Mouse (Mus musculus) heart, adult 8-10 months (tissue): ENCODE measurements around the gene Meis1. TPM values are rescaled to one million over a fixed set of nuclear protein-coding genes. Genes with fewer than 3 reads are reported as not detected.
A peak's percentile ranks its signal among the peaks of the same experiment; 100 is the strongest.

Source experiments
- DNase-seq: peaks from one replicate; pipeline ENCODE4 v3.0.0; 2022; ENCODE audit warnings: low spot score
- total RNA-seq, 4 experiments: library from RNA; stranded (reverse); gene quantifications; 2 replicates each; pipeline ENCODE4 v1.2.4; 2022

Gene Meis1
- total RNA-seq, 4 experiments from 2014 or later = 27.9 to 32.8 (median 30.9) TPM

DNA sequence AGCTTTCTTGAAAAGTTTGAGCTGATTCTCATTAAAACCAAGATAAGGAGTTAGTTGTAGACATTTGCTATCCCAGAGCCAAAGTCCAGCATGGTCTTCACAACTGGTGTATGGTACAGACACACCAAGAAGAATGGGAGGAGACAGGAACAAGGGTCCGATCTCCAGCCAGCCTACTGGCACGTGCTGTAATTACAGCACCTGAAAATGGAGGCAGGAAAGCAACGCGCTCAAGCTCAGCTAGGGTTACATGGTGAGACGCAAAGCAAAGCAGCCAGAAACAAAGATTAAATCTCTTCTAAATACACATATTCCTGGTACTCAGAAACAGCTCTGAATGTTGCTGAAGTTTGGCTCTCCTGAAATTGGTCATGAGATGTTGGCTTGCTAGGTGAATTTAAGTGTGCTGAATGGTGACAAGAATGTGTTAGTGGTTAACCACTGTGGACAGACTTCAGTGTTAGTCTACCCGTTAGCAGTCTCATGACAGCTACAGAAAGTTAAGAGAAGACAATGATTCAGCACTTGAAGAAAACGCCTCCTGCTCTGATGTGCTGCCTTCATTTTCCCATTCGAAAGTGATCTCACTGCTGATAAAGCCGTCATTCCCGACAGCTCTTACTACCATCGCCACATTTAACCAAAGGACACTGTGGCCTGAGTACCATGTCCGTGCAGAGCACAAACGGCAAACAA lies 70.0 kb downstream of the Meis1 start:
- DNase-seq = no peak

DNA sequence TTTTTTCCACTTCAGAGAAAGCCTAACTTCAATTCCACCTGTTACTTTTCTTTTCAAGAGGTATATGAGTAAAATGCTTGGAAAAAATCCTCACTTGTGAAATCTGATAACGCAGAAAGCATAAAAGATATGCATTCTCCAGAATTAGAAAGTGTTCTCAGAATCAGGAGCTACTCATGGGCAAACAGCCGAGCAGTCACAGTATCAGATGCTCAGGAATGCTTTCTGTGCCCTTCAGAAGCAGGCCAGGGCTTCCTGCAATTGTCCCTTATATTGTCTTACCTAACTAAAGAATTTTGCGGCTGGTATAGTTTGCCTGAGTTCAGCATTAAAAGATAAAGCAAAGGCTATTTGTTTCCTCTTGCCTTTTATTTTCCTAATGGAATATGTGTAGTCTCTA lies 71.4 kb downstream of the Meis1 start:
- peak; percentile 55 for DNase-seq

DNA sequence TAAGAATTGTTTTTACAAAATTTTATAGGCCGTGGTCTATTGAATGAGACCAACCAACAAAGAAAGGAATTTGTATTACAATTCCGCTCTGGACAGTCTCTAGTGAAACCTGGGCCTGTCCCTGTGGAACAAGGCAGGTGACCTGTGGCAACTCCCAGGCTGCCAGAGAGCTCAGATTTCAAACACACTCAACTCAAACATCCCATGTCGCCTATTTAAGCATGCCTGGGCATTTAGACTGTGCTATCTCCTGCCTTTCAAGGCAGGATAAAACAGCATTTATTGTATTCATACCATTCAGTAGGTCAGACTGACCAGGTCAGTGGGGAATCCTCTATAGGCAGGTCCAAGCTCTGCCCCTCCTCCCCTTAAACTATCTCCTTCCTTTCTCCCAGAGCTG lies 73.0 kb downstream of the Meis1 start:
- no peak for DNase-seq

DNA sequence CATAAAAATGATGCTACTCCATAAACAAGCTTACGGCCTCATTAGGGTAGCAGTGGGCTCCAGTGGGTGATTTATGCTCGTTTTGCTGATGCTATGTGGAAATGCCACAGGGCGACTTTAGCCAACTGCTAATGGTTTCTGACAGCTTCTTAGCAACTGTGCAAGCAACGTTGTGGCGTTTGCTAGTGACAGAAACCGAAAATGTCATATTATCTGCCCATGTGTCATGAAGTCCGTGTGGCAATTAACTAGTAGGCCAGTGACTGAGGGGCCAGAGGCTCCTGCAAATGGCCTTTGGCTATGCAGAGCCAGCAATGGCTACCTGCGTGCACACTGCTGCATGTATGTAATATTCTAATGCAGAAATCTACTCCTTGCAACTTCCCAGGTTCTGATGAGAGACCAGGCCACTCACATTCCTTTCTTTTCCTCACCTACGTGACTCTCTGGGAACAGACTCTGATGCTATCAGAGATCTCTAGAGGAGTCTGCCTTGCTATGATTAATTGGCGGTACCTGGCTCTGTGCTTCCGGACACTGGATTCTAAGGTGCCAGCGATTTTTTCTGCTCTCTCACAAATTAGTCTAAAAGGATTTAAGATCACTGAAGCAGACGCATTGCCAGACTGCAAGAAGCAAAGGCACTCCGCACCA lies 73.7 kb downstream of the Meis1 start:
- DNase-seq = no peak

DNA sequence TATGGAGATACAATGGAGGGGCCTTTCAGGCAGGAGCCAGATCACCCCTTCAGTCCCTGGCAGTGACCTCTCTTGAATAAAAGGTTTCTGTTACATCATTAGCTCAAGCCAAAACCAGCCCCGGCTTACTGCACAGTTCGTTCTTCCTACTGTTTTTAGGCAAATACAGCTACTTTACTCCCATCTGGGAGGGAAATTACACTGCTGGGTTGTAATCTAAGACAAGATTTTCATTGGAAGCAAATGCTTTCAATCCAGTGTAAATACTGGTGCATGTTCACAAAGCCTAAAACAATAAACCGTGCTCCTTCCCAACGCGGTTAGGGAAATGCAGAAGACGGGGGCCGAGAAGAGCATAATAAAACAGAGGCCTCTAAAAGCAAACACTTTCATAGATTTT lies 74.6 kb downstream of the Meis1 start:
- no peak for DNase-seq

DNA sequence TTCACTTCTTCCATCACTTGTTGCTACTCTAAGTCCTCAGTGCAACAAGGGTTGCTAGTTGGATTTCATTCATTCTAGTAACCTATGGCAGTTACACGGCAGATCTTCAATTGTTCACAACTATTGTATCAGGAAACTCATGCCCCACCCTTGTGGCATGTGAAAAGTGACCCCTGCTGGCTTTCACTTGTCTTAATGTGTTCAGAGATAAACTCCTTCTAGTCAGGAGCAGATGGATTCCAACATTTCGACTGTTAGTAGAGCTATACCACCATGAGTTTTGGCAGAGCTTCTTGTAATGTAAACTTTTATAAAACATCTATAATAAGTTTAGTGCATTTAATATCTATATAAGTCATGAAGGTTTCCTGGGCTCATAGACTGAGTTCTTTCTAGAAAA lies 75.8 kb downstream of the Meis1 start:
- no peak for DNase-seq

DNA sequence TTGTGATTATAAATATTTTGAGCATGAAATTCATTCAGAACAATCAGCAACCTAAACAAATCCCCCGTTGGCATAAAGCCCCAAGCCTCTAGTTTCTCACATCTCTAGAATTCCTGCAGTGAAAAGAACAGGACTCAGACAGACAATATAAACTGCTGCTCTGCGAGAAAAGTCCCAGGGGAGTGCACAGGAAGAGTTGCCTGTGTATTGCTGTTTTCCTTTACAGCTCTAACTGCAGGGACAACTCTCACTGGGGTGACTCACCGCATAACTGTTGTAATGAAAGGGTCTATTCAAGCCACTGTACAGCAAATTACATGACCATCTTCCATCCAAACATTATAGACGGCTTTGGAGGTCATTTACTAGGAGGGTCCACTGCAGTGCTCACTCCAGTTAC lies 77.9 kb downstream of the Meis1 start:
- no peak for DNase-seq

DNA sequence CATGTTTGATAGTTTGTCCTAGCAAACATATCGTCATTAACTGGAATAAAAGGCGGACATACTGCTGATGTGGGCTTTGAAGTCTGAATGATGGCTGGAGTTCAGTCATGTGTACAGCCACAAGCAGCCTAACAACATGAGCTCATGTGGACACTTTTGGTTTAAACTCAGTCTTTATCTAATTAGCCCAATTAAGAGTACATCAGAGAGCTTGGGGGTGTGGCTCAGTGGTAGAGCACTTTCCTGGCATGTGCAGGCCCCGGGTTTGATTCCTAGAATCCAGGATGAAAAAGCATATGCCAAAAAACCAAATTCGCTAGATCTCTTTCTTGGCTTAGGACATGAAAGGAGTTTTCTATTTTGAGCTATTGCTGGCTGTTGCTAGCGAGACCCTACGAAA lies 83.9 kb downstream of the Meis1 start:
- DNase-seq = no peak

DNA sequence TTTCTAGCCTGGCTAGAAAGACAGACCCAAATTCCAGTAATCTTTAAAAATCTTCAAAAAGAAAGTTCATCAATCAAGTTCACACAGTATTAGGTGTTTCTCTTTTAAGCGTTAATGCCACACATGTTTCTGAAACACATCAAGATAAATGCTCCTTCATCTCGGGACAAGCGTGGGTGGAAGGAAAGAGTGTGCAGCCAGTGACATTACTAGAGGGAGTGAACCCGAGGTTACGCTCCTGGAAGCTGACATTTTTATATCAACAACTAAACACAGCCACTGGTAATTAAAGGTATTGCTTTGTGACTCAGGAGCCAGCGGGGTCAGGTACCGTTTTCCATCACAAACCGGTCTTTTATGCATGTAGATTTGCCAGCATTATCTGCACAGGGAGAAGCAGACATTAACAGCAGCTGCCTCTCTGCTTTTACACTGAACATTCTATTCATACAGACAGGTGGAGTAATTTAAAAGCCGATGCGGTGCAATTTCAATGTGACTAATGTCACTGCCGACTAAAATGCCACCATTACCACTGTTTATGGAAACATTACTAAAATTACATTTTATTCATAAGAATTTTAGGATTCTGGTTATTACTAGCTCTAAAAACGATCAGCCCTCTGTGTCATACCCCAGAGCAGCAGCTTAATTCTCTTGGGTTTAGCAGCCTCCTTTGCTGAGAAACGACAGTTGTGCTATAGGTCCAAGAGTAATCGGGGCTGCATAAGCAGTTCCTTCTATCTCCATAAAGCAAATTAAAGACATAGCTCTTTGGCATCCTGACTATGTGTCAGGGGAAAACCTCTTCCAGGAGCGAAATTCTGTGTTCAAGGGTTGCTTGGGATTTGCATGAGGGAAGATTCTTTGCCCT lies 87.5 kb downstream of the Meis1 start:
- DNase-seq = no peak

DNA sequence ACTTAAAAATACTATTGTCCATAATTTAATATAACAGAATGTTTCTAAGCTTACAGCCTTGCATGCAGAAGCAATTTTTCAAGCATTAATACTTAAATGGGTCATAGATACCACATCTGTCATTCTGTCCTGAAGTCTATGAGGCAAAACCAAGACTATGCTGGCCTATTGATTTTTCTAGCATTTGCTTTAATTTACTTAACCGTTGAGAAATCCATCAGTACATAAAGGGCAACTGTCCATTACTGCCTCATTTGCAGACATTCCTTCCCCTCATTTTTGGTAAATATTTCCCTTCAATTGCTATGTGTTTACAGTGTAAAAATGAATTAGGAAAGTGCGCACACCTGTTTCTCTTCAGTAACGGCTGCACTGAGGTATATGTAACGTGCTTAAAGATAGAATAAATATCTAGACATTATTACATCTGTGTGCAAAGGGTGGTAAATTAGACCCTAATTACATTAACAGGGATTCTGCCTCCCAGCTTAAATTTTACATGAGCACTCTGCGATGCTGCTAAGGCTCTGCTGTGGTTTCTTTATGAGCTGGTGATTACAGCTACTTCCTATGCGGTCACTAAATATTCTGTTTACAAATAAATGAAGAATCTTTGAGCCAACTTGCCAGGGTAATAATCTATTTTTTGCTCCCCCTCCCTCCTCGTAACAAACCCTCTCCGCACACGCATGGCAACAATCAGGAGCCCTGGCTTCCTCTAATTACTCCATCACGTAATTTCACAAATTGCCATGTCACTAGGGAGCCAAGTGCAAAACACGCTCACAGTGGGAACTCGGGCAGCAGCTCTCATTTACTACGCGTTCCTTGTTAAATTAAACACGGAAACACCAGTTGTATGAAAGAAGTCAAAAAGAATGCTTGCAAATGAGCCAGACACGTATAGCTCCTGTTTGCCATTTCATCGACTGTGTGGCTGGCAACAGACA lies 88.7 kb downstream of the Meis1 start:
- DNase-seq = no peak

DNA sequence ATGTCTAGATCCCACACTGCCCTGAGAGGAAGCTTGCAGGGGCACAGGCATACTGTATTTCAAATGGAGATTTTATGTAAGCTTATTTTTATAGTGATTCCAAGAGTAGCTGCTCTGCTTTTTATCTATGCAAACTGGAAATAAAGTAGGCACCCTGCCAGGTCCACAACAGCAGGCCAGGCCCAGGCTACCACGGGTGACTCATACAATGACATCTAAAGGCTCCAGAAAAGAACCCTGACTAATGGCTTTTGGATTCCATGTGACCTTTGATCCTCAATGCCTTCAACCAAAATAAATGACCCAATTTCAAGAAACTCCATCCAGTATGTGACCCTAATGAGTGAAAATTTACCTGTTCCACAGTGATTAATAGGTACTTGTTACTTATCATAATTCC lies 91.4 kb downstream of the Meis1 start:
- DNase-seq = peak; percentile 76

DNA sequence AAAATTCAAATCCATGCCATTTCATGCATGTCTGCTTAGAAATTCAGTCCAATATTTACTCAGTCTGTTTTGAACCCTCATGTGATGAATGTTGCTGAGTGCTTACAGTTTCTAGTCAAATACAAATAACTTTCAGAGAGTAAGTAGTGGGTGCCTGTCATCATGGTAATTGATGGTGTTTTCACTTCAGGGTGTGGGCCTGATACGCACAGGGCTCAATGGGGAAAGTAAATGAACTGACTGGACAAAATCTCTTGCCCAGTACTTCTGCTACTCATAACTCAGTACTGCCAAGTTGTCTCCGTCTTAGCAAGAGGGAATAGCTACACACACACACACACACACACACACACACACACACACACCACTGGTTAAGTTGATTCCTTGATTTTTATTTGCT lies 92.0 kb downstream of the Meis1 start:
- no peak for DNase-seq

DNA sequence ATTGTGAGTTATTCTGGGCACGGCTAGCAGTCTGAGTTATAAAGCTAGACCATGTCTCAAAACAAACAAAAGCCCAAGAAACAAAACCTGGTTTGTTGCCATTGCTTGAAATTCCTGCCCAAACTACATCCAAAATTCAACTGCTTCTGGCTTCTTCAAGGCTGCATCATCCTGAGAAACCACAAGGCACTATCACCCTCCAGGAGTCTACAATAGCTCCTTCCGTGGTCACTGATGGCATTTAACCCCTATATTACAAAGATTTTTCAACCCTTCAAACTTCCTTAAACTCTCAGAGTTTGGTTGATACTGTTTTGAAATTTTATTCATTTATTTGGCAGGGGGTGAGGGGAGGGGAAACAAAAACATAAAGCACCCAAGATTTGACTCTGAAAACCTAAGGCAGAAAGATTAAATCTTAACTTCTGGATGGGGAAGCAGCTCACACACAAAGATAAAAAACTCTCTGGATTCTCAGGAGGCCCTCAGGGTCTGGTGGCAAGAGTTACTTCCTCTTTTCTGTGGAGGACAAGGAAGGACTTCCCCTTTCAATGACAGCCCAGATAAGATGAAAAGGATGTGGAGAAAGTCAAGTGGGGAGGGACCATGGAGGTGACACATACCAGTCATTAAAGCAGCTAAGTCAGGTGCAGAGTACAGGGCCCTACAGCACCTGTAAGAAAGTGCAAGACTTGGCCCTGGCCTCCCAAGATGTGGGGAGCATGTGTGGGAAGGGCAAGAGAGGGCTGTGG lies 94.0 kb downstream of the Meis1 start:
- DNase-seq = no peak

DNA sequence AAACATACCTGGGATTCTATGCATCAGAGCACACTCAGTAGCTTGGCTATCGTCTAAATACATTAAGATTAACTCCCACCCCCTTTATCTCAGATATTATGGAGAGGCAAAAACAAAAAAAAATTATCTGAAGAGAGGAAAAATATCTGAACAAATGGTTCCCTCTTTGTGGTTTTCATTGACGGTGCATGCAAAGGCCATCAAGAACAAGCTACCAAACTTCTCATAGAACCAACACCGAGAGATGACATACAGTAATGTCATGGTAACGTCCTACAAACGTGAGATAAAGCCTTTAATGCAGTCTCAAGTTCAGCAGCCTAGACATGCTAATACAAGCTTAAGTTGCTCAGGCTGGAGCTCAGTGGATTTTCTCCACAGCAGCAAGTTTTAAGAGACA lies 95.5 kb downstream of the Meis1 start:
- no peak for DNase-seq

DNA sequence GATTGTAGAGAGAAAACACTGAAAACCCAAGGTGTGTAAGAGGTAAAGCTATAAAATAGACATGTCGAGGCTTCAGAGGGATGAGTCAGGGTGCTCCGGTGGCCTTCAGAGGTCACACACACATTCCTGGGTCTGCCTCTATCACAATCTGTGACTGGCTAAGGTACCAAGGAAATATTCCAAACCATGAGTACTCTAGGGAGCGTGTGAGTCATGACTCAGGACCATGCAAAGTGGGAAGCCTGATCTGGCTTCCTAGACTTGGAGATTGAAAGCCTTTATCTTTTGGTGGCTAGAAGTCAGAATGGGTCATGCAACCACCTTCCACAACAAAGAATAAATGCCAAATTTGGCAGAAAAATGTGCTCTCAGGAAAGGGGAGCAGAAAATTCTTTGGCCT lies 98.1 kb downstream of the Meis1 start:
- no peak for DNase-seq

DNA sequence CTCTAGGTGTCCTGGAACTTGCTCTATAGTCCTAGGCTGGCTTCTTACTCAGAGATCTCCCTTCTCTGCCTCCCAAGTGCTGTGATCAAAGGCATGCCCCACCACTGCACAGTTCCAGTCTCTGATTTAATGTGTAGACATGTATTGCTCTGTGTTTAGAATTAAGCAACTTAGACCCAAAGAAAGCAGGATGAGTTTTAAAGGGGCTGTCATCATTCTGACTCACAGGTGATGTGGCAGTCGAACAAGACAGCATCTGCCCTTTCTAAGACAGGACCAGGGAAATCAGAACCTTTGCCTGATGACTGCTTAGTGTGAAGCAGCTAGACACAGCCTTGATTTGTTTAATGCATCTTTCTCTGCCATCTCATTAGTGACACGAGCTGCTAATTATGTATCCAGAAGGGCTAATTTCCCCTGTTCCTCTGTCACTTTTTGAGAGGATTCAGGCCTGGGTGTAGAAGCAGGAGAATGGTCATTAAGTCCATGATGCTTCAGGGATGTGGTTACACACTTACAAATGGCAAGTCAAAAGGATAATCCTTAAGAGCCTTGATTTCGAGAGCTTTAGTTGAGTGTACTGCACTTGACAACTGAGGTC lies 99.5 kb downstream of the Meis1 start:
- no peak for DNase-seq

DNA sequence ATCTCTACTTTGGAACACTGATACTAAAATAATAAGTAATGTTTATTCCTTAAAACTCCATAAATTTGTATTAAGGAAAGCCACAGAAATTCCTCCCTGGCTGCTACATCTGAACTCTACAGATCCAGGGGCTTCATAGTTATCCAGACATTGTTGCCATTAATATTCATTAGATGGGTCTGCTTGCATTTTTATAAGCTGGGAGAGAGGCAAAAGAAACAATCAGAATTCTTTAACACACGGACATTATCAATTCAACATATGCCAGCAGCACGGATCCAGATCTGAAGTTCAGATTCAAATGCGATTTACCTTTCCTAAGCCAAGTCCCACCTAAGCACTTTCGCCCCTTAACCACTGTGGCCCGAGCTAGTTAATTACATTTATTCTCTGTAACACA lies 100.9 kb downstream of the Meis1 start:
- DNase-seq = no peak

DNA sequence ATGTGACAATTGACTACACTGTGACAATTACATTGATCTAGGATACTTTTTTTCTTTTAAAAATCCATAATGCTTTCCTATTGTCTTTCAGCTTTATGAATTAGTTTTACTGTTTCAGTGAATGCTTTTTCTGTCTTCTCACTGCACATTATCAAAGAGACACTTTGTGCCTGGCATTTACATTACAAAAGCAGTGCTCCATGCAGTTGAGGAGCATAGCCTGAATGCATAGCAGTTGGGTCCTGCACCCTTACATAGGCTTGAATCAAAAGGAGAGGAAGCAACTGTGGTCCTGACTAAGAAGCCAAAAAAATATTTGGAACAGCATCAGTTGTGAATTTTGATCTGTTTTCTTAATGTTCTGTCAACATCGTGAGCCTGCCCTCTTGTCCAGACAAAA lies 105.5 kb downstream of the Meis1 start:
- no peak for DNase-seq

DNA sequence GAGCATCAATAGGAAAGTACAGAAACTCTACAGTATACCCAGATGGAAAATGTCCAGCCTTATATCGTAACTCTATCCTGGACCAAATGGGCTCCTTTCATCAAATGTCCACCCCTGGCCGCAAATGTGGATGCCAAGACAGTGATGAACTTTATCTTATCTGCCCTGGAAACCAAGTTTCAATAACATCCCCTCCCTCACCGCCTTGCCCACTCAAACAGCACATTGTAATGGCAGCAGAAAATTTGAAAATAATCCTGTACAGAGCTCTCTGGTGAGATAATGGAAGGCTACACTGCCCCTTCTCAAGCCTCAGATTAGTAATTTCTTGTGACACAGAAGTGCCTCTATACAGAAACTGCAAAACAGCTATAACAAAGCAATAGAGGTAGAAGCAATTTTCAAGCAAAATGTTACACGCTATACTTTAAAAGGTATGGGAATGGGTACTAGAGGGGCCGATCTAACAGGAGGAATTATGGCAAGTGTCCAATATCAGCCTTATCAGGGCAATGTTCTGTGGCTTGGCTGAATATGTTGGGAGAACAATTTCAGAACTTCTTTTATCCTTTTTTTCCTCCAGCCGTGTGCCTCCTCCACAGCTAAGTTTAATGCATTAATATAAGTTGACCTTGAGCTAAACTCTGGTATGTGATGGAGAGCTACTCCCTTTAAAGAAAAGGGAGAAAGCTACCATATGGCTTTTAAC lies 106.3 kb downstream of the Meis1 start:
- DNase-seq = no peak

DNA sequence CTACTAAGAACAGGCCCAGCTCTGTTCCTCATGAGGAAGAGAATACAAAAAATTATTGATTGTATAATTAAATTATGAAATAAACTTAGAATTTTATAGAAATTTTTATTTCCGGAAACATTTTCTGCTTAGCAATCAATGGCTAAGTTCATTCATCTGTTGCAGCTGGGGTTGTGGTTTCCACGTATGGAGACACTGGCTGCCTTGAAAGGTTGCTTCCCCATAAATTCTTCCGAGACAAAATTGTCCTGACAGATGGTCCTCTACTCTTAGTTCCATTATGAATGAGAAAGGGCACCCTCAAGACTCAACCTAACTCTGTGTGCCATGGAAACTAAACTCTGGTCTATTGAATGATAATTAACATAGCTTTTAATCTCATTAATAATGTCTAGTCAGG lies 111.9 kb downstream of the Meis1 start:
- DNase-seq = no peak
